Mouse (Mus musculus): Measurements from ENCODE around the gene Scamp4.
A peak's percentile ranks its signal among the peaks of the same experiment; 100 is the strongest.
"Not testable (repeated sequence)": the region's sequence is repeated elsewhere in the genome, so short reads cannot be mapped to it uniquely, and the experiment has no call there.

The Scamp4 gene

GRCm38 (mm10) chr10:80578131-80578750 lies 24.4 kb upstream of the Scamp4 start:
- peak; percentile 87 for DNase-seq (ENCODE audit: extremely low spot score)

- peak; percentile 60 for DNase-seq (ENCODE audit: extremely low spot score)
These were observed 23.8 kb upstream of the Scamp4 start for GRCm38 (mm10) chr10:80578911-80579310.

DNA sequence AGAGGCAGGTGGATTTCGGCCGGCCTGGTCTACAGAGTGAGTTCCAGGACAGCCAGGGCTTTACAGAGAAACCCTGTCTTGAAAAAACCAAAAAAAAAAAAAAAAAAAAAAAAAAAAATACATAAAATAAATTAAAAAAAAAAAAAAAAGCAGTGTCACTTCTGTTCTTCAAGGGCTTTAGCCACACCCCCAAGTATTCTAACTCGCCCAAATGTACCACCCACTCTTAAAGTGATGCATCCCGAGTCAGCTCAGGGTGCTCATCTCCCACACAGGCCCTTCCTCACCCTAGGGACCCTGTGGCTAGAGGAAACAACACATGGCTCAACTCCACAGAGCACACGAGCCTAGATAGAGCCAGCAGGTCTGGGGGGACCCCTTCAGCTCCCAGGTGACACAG lies 19.6 kb upstream of the Scamp4 start:
- no peak for DNase-seq (ENCODE audit: extremely low spot score)

DNA sequence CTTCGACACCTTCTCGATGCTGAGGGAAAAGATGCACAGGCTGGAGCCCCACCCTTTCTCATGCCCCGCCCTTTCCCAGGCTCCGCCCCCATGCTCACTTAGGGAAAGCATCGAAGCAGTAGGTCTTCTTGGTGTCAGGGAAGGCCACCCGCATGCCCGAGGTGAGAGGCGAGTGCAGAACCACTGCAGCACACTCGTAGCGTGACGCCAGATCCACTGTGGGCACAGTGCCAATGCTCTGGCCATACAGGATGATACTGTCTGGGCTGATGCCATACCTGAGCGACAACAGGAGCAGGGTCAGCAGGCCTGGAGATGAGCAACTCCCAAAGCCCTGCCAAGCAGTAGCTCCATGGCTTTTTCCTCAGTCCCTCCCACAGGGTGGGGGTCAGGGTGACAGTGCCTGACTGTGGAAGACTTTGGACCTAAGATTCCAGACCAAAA lies 18.6 kb upstream of the Scamp4 start:
- no peak for DNase-seq (ENCODE audit: extremely low spot score)

DNA sequence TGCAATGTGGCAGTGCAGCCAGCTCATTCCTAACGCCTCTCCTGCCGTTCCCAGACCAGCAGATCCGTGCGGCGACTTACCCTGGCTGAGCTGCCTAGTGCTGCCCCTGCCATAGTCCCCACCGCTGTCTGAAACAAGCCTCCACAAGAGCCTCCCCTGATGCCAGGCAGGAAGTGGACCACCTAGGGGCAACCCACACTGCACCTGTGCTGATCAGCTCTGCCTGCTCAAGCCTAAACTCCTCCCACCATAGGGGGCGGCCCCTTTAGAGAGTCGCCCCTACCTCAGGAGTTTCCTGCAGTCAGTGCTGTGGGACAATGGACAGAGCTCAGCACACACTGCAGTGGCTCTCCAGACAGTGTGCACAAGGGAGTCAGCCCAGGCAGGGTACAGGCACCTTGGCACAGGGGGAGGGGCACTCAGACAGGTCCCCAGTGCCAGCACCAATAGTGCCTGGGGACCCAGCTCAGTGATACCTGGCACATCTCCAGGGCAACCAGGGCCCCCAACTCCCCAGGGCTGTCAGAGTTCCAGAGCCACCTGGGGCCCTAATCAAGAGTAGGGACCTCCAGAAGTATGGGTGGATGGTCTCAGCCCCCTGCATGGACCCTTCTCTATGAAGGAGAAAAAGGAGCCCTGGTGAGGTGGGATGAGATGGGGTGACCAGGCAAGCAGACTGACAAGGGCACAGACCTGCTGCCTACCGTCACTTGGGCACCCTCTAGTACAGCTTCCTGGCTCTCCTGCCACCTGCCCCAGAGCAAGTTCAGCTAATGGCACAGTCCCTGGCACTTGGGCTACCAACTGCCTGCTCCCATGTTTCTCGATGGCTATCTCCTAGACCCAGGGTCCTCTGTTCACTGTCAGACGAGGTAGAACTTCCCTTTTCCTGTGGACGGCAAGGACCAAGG lies 17.8 kb upstream of the Scamp4 start:
- no peak for DNase-seq (ENCODE audit: extremely low spot score)

DNA sequence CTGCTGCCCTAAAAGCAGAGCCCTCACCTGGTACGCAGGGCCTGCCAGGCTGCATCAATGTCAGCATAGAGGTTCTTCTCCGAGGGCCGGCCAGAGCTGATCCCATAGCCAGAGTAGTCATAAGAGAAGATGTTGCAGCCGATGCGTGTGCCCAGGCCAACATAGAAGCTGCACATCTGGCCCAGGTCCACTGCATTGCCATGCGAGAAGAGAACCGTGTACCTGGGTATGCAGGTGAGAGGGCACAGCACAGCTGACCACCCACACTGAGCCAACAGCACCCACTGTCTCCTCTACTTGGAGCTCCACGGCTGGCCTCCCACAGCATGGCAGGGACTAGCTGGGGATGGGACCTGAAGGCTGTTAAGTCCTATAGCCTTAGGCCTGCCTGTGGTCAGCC lies 17.1 kb upstream of the Scamp4 start:
- no peak for DNase-seq (ENCODE audit: extremely low spot score)

GRCm38 (mm10) chr10:80586407-80587304 lies 16.0 kb upstream of the Scamp4 start:
- no peak for DNase-seq (ENCODE audit: extremely low spot score)

- no peak for DNase-seq (ENCODE audit: extremely low spot score)
These were observed 15.4 kb upstream of the Scamp4 start for GRCm38 (mm10) chr10:80587305-80587657.

DNA sequence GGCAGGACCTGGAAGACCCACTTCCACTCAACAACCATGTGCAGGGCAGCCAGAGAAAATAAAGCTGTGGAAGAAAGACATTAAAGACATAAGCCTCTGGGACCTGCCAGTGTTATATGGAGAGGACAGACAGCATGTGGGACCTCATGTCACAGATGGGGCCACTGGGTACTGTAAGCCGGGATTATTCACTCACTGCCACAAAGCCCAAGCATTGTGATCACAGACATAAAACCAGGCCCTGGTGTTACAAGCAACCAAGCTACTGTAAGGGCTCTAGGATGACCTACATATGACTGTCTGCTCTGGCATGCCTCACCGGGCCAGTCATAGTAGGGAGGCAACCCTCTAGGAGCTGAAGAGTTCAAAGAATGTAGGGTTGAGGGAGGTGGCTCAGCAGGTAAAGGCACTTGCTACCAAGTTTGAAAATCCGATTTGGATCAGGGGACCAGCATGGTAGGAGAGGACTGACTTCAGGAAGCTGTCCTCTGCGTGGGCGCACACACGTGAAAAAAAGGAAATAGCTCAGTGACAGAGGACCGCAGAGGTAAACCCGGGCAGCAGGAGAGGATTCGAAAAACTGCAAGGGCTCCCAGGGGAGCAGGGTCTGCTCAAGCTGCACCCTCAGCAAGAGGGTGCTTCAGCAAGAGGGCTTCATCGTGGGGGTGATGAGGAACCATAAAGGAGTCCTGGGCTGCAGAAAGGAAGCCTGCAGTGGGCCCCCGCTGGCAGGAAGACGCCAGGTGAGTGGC lies 13.4 kb upstream of the Scamp4 start:
- DNase-seq (ENCODE audit: extremely low spot score), result no peak

GRCm38 (mm10) chr10:80589879-80590854 lies 12.5 kb upstream of the Scamp4 start, which contains the start of gene Abhd17a:
Gene Abhd17a, minus strand, starts transcription at chr10:80590341.
- DNase-seq (ENCODE audit: extremely low spot score), result peak; percentile 98

- no peak for DNase-seq (ENCODE audit: extremely low spot score)
These were observed 6.4 kb upstream of the Scamp4 start for GRCm38 (mm10) chr10:80596318-80596717.

GRCm38 (mm10) chr10:80603364-80603763 lies 692 bp downstream of the Scamp4 start:
- DNase-seq (ENCODE audit: extremely low spot score), result no peak

- DNase-seq (ENCODE audit: extremely low spot score), result no peak
These were observed 1.4 kb downstream of the Scamp4 start for GRCm38 (mm10) chr10:80604001-80604509.

GRCm38 (mm10) chr10:80604988-80605387 lies 2.3 kb downstream of the Scamp4 start:
- no peak for DNase-seq (ENCODE audit: extremely low spot score)

DNA sequence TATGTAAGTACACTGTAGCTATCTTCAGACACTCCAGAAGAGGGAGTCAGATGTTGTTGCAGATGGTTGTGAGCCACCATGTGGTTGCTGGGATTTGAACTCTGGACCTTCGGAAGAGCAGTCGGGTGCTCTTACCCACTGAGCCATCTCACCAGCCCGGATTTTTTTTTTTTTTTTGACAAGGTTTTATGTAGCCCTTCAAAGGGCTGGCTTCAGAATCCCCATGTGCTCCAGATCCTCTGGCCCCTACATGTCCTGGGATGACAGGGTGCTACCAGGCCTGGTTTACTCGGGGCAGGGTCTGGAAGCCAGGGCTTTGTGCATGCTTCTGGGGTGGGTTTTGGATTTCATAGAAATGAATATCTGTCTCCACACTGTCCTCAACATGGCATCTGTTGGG lies 3.0 kb downstream of the Scamp4 start, which contains the start of gene Gm49322:
Gene Gm49322, plus strand, starts transcription at position 301 of the 400 bp plus-strand sequence.
- not testable (repeated sequence) for DNase-seq (ENCODE audit: extremely low spot score)

GRCm38 (mm10) chr10:80606306-80606705 lies 3.6 kb downstream of the Scamp4 start:
- DNase-seq (ENCODE audit: extremely low spot score), result no peak

DNA sequence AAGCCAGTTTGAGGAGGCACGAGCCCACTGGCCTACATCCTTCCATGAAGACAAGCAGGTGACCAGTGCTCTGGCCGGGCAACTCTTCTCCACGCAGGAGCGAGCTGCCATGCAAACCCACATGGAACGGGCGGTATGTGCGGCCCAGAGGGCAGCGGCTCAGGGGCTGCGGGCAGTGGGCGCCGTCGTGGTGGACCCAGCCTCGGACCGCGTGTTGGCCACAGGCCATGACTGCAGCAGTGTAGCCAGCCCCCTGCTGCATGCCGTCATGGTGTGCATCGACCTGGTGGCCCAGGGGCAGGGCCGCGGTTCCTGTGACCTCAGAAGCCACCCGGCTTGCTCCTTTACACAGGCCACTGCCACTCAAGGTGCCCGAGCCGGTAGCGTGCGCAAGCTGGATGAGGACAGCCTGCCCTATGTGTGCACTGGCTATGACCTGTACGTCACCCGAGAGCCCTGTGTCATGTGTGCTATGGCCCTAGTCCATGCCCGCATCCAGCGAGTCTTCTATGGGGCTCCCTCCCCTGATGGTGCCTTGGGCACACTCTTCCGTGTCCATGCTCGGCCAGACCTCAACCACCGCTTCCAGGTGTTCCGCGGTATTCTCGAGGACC lies 4.2 kb downstream of the Scamp4 start:
- no peak for DNase-seq (ENCODE audit: extremely low spot score)

DNA sequence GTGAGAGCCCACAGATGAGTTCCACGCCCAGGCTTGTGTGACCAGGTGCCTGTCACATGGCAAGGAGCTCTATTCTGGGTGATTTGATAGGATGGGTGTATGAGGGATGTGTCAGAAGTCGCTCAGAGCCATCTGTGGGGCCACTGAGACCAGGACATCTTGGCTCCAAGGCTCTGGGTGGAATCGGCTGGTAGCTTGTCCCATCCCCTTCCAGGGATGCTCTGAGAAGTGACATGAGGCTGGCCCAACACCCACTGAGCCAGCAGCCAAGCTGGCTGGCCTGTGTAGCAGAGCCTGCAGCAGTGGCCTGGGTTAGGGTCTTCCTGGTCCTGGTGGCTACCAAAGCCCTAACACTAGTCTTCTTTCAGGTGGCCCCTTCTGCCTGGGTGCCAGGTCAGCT lies 5.8 kb downstream of the Scamp4 start:
- no peak for DNase-seq (ENCODE audit: extremely low spot score)

- DNase-seq (ENCODE audit: extremely low spot score), result no peak
These were observed 6.7 kb downstream of the Scamp4 start for GRCm38 (mm10) chr10:80609269-80609924.

Measured in embryo, embryonic 9.5 days (tissue).